8 mouse cellular contexts compared by ENCODE assay signal in the genomic region with DNA sequence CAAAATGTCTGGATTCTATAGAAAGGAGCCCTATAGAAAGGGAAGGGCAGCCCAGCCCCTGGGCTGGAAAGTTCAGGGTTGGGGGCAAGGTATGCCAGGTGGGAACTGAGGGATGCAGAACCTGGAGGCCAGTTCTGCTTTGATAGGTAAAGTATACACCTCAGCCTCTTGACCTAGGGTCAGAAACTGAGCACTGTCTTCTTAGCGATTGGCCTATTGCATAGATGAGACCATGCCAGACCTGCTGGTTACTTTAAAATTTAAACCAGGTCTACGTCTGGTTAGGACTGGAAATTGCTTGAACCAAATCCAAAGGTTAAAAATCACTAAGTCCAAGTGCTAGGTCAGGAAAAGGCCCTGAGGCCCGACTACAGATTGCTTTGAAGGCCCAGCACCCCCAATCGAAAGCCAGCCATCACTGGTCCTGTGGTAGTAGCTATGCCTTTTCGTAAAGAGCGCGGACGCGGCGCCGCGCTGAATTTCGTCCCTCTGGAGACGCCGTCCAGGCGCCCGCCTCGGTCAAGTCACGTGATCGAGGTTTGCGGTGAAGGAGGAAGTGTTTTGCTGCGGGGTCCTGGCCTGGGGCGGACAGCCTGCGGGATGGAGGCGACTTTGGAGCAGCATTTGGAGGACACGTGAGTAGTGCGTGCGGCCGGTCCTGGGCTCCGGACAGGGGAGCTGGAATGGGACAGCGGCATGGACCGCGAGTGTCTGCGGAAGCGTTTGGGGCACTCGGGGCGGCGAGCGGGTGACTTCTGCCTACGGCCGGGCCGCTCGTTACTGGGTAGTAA. TPM values are rescaled to one million over a fixed set of nuclear protein-coding genes. Genes with fewer than 3 reads are reported as not detected.
A peak's percentile ranks its signal among the peaks of the same experiment; 100 is the strongest.
DNase-seq lines count a peak whose midpoint lies in the region; ATAC-seq lines count a peak whose summit lies in the region.

A gene (plus strand): TSS at position 380 of the 791 bp plus-strand sequence.

- no peaks in the 10 kb centered on the region for H3K9me3 ChIP-seq in hindbrain, embryonic 11.5 days (ENCODE audit: control insufficient read depth, low read length)

- no peaks in the 10 kb centered on the region for H3K27me3 ChIP-seq in hindbrain, embryonic 11.5 days (ENCODE audit: control insufficient read depth, insufficient read depth, low read length)

- DNase-seq in MN1 (ENCODE audit: low spot score), result peak; percentile 89
- DNase-seq in cerebellum, adult 9-10 months, result peak; percentile 93
- peak; percentile 85 to 94 for DNase-seq in frontal cortex, adult 2 months (ENCODE audit: extremely low spot score in 1 of 2, low spot score in 1 of 2)
- DNase-seq in hindbrain, embryonic 11.5 days (ENCODE audit: low spot score), result peak; percentile 94
- DNase-seq in layer of hippocampus, postnatal 10 days (ENCODE audit: low spot score in 2 of 2), result peak; percentile 89 to 91
- peak; percentile 93 for DNase-seq in lung, postnatal 10 days
- peak; percentile 89 for DNase-seq in ovary, postnatal 36 days (ENCODE audit: low spot score)
- peak; percentile 91 for DNase-seq in thymus, postnatal 25 days

- peak within 1 kb of the TSS; percentile 56 for H3K4me2 ChIP-seq in hindbrain, embryonic 11.5 days (replicated peaks; ENCODE audit: low read depth, low read length)

- H3K36me3 ChIP-seq in hindbrain, embryonic 11.5 days (ENCODE audit: control insufficient read depth, insufficient read depth, low read length), result peaks cover 3% of the 10 kb centered on the region; the same call in 1 of the 2 replicates

- peak within 1 kb of the TSS; percentile 92 for H3K4me3 ChIP-seq in hindbrain, embryonic 11.5 days (ENCODE audit: low read depth, low read length)

- WGBS in hindbrain, embryonic 11.5 days, result 4% methylated on average over 43 of the region's 43 CpGs

- H3K4me1 ChIP-seq in hindbrain, embryonic 11.5 days (replicated peaks; ENCODE audit: control insufficient read depth, insufficient read depth, low read length), result no peaks in the 10 kb centered on the region

- ATAC-seq in hindbrain, embryonic 11.5 days (ENCODE audit: low FRiP score), result peak; percentile 91

- peak within 1 kb of the TSS; percentile 73 for H3K9ac ChIP-seq in hindbrain, embryonic 11.5 days (ENCODE audit: low read depth, low read length)

- H3K27ac ChIP-seq in hindbrain, embryonic 11.5 days (ENCODE audit: low read depth, low read length), result no peak within 1 kb of the TSS

RNA-seq across cellular contexts. Expression of the gene that starts here (rescaled TPM):
- polyA plus RNA-seq in frontal cortex, adult 2 months (2012; rRNA removed), result 117 and 121 TPM in 2 replicates
- polyA plus RNA-seq in hindbrain, embryonic 11.5 days (2014; fragmentation: Nextera tagmentation; extraction: Ambion mirVana), result 203 TPM in 2 replicates
- total RNA-seq in layer of hippocampus, postnatal 10 days (2021), result 10 to 100 TPM; 55.2 to 60.4 TPM
